Mouse (Mus musculus): ENCODE measurements around the gene Prim2.

- no peak for TF ChIP-seq CTCF (IDR thresholded peaks at IDR 0.05; ENCODE audit: low read depth, low read length)
- TF ChIP-seq GATA2 (IDR thresholded peaks at IDR 0.05; ENCODE audit: borderline replicate concordance, low read depth, low read length), result no peak
- TF ChIP-seq TAL1 (conservative IDR thresholded peaks at IDR 0.05; ENCODE audit: low read depth, low read length), result no peak
- no peak for TF ChIP-seq GATA1 (IDR thresholded peaks at IDR 0.05; ENCODE audit: borderline replicate concordance, low read length)
Observed at GRCm38 (mm10) chr1:33640089-33640488, 29.5 kb downstream of the Prim2 start.
